Mouse (Mus musculus) 416B (cell line): Measurements from ENCODE around the gene Ambra1.

Experiments
- DNase-seq: peaks from one replicate; pipeline ENCODE4 v3.0.0; 2011; ENCODE audit warnings: low read depth

Ambra1 gene

GRCm38 (mm10) chr2:91921181-91921789 lies 191.4 kb downstream of the Ambra1 start:
- peak; percentile 40 for DNase-seq

GRCm38 (mm10) chr2:91921790-91922570 lies 192.0 kb downstream of the Ambra1 start:
- DNase-seq, result no peak

DNA sequence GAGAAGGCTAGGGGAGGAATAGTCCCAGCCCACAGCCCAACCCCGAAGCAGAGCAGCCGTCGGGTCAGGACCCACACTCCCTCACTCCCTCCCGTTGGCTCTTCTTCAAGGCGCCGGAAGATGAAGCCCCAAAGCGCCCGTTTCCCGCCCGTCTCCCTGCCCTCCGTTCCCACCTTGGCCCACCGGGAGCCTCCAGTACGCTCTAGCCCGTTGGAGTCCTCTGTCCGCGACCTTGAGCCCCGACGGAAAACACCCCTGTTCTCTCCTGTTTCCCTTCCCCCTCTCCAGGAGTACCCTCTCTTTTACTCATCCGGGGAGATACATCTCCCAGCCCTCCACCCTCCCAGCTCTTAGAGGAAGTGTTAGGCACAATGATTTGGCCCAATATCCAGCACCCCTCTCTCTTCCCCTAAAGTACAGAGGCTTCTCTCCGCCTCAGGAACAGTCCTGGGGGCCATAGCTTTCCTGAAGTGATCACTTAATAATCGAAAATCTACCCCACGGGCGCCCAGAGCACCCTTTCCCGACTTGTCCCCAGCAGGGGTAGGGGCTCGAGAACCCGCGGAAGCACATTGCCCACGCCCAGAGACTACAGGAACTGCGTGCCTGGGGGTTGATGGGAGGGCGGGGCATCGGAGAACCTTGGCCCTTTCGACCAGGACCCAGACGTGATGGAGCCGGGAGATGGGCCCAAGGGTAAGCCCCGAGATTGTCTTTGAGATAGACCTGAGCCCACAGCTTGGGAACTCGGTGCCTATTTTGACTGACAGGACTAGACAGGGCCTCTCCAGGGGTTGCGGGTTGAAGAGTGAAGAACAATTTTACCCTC lies 192.9 kb downstream of the Ambra1 start:
- no peak for DNase-seq

DNA sequence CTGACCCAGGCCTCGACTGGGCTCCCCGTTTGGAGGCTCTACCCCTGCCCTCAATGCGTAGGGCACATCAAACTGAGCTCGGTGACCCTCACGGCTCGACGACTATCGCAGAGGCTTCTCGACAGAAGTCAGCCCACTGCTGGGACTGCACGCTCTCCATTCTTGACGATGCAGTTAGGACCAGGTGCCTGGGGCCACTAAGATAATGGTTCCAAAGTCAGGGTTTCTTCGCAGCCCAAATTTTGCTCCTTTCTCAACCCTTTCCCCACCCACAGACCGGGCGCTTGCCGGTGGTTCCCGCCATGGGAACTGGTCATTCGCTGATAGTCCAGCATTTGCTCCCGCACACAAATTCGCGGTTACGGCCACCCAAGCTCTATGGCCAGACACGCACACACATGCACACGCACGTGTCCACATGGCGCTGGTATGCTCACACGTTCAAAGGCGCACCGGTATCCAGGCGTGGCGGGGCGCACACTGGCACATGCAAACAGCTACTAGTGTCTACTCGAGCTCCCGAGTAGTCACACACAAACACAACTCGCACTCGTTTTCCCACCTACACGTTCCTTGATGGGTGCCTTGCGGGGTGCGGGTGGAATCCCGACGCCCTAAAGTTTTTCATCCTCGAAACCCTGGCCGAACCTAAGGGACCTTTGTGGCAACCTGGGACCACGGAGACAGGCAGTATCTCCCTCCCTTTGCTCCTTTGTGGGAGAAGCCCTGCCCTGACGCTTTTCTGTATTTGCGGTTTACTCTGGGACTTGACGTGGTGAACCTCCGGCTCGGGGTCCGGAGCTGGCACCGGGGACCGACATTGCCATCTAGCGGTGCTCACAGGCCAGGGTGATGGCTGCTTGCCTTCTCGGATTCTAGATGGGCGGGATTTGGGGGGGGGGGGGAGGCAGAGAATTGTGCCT lies 193.7 kb downstream of the Ambra1 start:
- DNase-seq, result peak; percentile 62

DNA sequence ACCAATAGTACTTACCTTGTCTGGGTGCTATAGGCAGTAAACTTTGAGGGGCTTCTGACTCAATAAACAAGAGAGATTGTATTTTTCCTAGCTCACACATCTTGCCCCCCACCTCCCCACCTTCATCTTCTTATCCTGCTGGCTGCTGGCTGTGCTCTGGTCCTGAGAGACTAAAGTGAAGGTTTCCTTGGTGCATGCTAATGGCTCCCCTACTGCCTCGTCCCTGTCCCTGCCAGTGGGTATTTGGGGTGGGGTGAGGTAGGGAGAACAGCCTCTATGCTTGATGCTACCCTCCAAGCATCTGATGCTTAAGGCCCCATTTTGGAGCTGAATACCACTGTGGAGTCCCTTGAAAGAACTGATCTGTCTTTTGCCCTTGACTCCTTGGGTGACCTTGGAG lies 194.8 kb downstream of the Ambra1 start:
- no peak for DNase-seq

GRCm38 (mm10) chr2:91925442-91925841 lies 195.5 kb downstream of the Ambra1 start:
- DNase-seq, result no peak

DNA sequence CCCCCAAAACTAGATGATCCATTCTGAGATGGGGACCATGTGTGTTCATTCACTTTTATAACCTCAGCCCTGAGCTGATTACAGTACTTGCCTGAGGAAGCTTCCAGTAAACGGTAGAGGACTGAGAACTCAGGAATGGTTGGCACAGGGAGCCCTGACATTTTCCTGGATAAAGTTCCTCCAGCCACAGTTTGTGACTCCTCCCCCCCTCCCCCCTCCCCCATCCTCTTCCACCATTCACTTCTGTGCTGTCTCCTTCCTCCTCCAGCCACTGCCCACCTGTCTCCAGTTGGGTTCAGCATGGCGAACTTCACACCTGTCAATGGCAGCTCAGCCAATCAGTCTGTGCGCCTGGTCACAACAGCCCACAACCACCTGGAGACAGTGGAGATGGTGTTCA lies 197.0 kb downstream of the Ambra1 start, which contains the start of gene Chrm4:
Gene Chrm4 (plus strand): TSS at position 301 of the 400 bp plus-strand sequence.
- DNase-seq, result no peak

GRCm38 (mm10) chr2:91927826-91928533 lies 198.0 kb downstream of the Ambra1 start:
- peak; percentile 79 for DNase-seq

DNA sequence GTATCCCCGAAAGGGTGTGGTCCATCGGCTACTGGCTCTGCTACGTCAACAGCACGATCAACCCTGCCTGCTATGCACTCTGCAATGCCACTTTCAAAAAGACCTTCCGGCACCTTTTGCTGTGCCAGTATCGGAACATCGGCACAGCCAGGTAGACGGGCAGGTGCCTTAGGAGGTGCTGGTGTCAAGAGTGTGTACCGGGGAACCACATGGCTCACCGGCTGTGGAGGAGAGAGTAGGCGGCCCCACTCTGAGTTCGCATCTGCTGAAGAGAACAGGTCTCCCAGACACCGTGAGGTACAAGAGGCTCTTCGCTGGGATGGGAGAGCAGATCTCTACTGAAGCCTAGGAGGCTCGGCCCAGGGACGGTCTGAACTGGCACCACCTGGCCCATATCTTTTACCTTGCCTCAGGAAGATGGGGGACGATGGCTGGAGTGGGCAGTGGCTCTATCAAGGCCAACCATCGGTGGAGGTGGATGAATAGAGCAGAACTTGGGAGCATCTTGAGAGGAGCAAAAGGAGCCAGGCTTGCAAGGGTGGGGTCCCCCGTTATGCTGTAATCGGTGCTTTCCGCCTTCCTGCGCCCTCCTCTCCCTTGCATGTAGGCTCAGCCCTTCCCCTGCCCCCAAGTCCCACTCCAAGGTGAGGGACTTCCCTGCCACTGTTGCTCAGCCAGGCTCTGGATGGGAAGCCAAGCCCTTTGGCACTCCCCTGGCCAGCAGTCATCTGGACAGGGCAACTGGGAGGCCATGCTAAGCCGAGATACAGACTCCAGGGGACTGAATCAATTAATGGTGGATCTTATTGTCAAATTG lies 198.8 kb downstream of the Ambra1 start:
- no peak for DNase-seq

- DNase-seq, result no peak
These were observed 199.5 kb downstream of the Ambra1 start for GRCm38 (mm10) chr2:91929455-91929854.

GRCm38 (mm10) chr2:91929936-91930335 lies 200.0 kb downstream of the Ambra1 start:
- peak; percentile 65 for DNase-seq

GRCm38 (mm10) chr2:91930761-91931291 lies 200.9 kb downstream of the Ambra1 start:
- no peak for DNase-seq

GRCm38 (mm10) chr2:91931328-91932159 lies 201.6 kb downstream of the Ambra1 start:
- no peak for DNase-seq

DNA sequence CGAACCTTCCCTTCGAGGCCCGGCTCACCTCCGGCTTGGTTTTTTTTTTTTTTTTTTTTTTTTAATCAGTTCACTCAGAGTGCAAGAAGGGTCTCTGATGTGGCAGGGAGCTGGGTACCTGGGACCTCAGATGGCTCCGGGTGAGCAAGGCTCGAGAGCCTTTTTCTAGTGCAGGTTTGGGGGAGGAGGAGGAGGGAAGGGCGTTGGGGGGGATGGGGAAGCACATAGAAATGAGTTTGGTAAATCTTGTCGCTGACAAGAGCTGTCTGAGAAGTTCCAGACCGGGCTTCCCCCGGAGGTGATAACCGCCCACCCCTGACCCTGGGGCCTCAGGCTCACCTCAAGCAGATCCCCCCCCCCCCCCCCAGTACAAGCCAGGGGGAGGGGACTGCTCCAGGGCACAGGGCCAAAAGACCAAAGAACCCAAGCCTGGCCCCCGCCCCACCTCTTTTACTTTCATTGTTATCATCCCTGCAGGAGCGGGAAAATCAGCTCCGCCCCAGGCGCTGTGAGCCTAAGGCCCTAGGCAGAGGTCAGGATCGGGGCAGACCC lies 202.3 kb downstream of the Ambra1 start, which contains the start of gene Mdk:
Gene Mdk (minus strand): TSS at position 138 of the 552 bp plus-strand sequence.
- no peak for DNase-seq

DNA sequence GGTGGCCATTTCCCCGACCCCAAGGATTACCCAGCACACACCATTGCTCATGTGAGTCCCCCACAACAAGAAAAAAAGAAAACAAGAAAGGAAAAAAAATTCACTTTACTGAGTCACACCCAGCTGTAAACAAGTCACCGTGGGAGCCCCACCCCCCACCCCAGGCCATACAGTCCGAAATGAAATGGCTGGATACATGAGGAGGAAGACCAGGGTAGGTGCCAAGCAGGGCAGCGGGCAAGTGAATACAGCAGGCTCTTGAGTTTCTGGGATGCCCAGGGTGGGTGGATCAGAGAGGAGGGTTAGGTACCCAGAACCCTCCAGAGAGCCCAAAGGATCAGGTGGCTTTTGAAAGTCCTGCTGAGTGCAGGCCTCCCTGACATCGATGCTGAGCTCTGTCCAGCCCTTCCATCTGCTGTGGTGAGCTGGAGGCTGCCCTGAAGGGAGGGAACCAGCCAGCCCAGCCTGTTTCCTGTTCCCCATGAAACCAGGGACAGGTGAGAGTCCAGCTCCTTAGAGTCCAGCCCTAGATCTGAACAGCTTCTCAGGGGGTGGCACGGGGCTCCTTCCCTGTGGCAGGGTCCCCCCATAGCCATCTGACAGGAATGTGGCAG lies 202.9 kb downstream of the Ambra1 start:
- no peak for DNase-seq

DNA sequence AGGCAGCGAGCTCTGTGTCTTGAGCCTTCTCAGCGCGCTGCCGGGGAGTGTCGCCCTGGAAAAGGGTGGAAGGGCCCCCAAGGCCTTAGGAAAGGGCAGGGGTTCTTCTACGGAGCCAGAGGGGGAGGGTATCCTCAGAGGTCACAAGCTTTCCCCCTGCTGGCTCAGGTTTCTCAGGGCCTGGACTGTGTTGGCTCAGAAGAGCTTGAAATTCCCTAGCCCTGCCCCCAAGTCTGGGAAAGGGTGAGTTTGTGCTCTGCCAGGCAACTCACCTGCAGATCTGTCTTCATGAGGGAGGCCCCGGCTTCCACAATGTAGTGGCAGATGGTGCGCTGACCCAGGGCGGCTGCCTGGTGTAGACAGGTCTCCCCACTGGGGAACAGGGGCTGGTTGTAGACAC lies 203.5 kb downstream of the Ambra1 start:
- DNase-seq, result no peak

GRCm38 (mm10) chr2:91934016-91934415 lies 204.1 kb downstream of the Ambra1 start:
- peak; percentile 74 for DNase-seq
